Mouse (Mus musculus) MEL (cell line): Measurements from ENCODE around the gene Wwc1. TPM values are rescaled to one million over a fixed set of nuclear protein-coding genes. Genes with fewer than 3 reads are reported as not detected.

Experiments
- DNase-seq: peaks from one replicate; pipeline ENCODE4 v3.0.0; 2011; ENCODE audit warnings: low read depth, low spot score
- H3K27ac ChIP-seq: 2 replicates; pipeline ENCODE4 v1.5.1; 2012; ENCODE audit warnings: low read depth, mild to moderate bottlenecking, control low read depth, low read length, moderate library complexity; ENCODE audit not compliant: control insufficient read depth
- H3K27me3 ChIP-seq, 2 experiments: fragments of 150-350 bp in 1 of 2; sonication (generic) in 1 of 2; 2 replicates each; pipeline ENCODE4 v1.6.1; 2012; ENCODE audit warnings: low read length in 2 of 2, mild to moderate bottlenecking in 2 of 2, improper control_type of control experiment in 1 of 2, moderate library complexity in 1 of 2; ENCODE audit not compliant: insufficient read depth in 2 of 2, control insufficient read depth in 1 of 2
- H3K36me3 ChIP-seq, 2 experiments: 2 replicates each; pipeline ENCODE4 v1.6.1; 2012 to 2014; ENCODE audit warnings: low read length in 2 of 2, improper control_type of control experiment in 1 of 2, inconsistent platforms in 1 of 2, mild to moderate bottlenecking in 1 of 2; ENCODE audit not compliant: insufficient read depth in 2 of 2, control insufficient read depth in 1 of 2
- H3K4me1 ChIP-seq, 2 experiments: fragments of 150-350 bp in 1 of 2; sonication (generic) in 1 of 2; 2 replicates each; pipeline ENCODE4 v1.6.1; 2012; ENCODE audit warnings: low read length in 2 of 2, improper control_type of control experiment in 1 of 2, mild to moderate bottlenecking in 1 of 2; ENCODE audit not compliant: insufficient read depth in 2 of 2, control insufficient read depth in 1 of 2
- H3K4me3 ChIP-seq, 2 experiments: fragments of 150-350 bp in 1 of 2; sonication (generic) in 1 of 2; 2 replicates each; pipeline ENCODE4 v1.5.1; 2012; ENCODE audit warnings: low read depth in 2 of 2, low read length in 2 of 2, mild to moderate bottlenecking in 2 of 2, moderate library complexity in 2 of 2, control low read depth in 1 of 2, improper control_type of control experiment in 1 of 2; ENCODE audit not compliant: control insufficient read depth in 1 of 2, insufficient read depth in 1 of 2
- H3K79me2 ChIP-seq: 2 replicates; pipeline ENCODE4 v1.6.1; 2012; ENCODE audit warnings: mild to moderate bottlenecking, low read length, moderate library complexity; ENCODE audit not compliant: control insufficient read depth, poor library complexity, insufficient read depth
- H3K9ac ChIP-seq: 2 replicates; pipeline ENCODE4 v1.6.1; 2012; ENCODE audit warnings: low read depth, mild to moderate bottlenecking, control low read depth, low read length, moderate library complexity; ENCODE audit not compliant: control insufficient read depth, poor library complexity, severe bottlenecking
- H3K9me3 ChIP-seq: fragments of 150-350 bp; sonication (generic); replicated peaks from 2 replicates; pipeline ENCODE4 v1.6.1; 2012; ENCODE audit warnings: mild to moderate bottlenecking, low read length, improper control_type of control experiment, moderate library complexity; ENCODE audit not compliant: insufficient read depth
- CHD2 ChIP-seq: IDR thresholded peaks from 2 replicates; pipeline ENCODE4 v1.6.1; 2011; ENCODE audit warnings: low read length, improper control_type of control experiment
- CTCF ChIP-seq, 3 experiments: IDR thresholded peaks in 2 of 3; conservative IDR thresholded peaks in 1 of 3; 2 replicates each; pipeline ENCODE4 v1.5.1; 2011 to 2012; ENCODE audit warnings: low read length in 3 of 3, low read depth in 2 of 3, mild to moderate bottlenecking in 2 of 3, improper control_type of control experiment in 1 of 3, inconsistent platforms in 1 of 3, mixed read lengths in 1 of 3, moderate library complexity in 1 of 3; ENCODE audit not compliant: control insufficient read depth in 1 of 3, insufficient read depth in 1 of 3, poor library complexity in 1 of 3, severe bottlenecking in 1 of 3
- E2F4 ChIP-seq: IDR thresholded peaks from 2 replicates; pipeline ENCODE4 v1.6.1; 2011; ENCODE audit warnings: low read depth, low read length, improper control_type of control experiment, borderline replicate concordance
- EP300 ChIP-seq, 2 experiments: IDR thresholded peaks; 2 replicates each; pipeline ENCODE4 v1.6.1; 2011; ENCODE audit warnings: improper control_type of control experiment in 2 of 2, low read length in 2 of 2, low read depth in 1 of 2, mild to moderate bottlenecking in 1 of 2
- GABPA ChIP-seq: IDR thresholded peaks from 2 replicates; pipeline ENCODE4 v1.6.1; 2012; ENCODE audit warnings: low read depth, mild to moderate bottlenecking, inconsistent platforms, low read length, improper control_type of control experiment, moderate library complexity
- GATA1 ChIP-seq: IDR thresholded peaks from 2 replicates; pipeline ENCODE4 v1.6.1; 2011; ENCODE audit warnings: low read depth, low read length, improper control_type of control experiment
- JUND ChIP-seq: IDR thresholded peaks from 2 replicates; pipeline ENCODE4 v1.6.1; 2011; ENCODE audit warnings: low read depth, mild to moderate bottlenecking, improper control_type of control experiment, low read length
- KAT2A ChIP-seq: conservative IDR thresholded peaks from 2 replicates; pipeline ENCODE4 v1.6.1; 2012; ENCODE audit warnings: low read depth, low read length, improper control_type of control experiment, inconsistent platforms
- MAFK ChIP-seq: IDR thresholded peaks from 2 replicates; pipeline ENCODE4 v1.6.1; 2011; ENCODE audit warnings: low read depth, mild to moderate bottlenecking, low read length, improper control_type of control experiment, borderline replicate concordance
- MAX ChIP-seq: IDR thresholded peaks from 2 replicates; pipeline ENCODE4 v1.6.1; 2011; ENCODE audit warnings: low read length, improper control_type of control experiment
- MAZ ChIP-seq: IDR thresholded peaks from 2 replicates; pipeline ENCODE4 v1.6.1; 2012; ENCODE audit warnings: low read depth, mild to moderate bottlenecking, inconsistent platforms, low read length, improper control_type of control experiment
- MEF2A ChIP-seq: IDR thresholded peaks from 2 replicates; pipeline ENCODE4 v1.6.1; 2014; ENCODE audit warnings: low read depth, mild to moderate bottlenecking, inconsistent platforms, low read length, improper control_type of control experiment; ENCODE audit not compliant: poor library complexity, insufficient replicate concordance, severe bottlenecking; ENCODE audit errors: extremely low read depth
- NELFE ChIP-seq: IDR thresholded peaks from 2 replicates; pipeline ENCODE4 v1.6.1; 2011; ENCODE audit warnings: low read depth, low read length, improper control_type of control experiment
- POLR2AphosphoS5 ChIP-seq: IDR thresholded peaks from 2 replicates; pipeline ENCODE4 v1.6.1; 2012; ENCODE audit warnings: low read depth, borderline replicate concordance, mild to moderate bottlenecking, inconsistent platforms, low read length, moderate library complexity, mixed read lengths
- RAD21 ChIP-seq: IDR thresholded peaks from 2 replicates; pipeline ENCODE4 v1.6.1; 2011; ENCODE audit warnings: mild to moderate bottlenecking, low read depth, low read length, improper control_type of control experiment
- RCOR1 ChIP-seq: IDR thresholded peaks from 2 replicates; pipeline ENCODE4 v1.6.1; 2012; ENCODE audit warnings: low read depth, mild to moderate bottlenecking, inconsistent platforms, low read length, improper control_type of control experiment
- TBP ChIP-seq: IDR thresholded peaks from 2 replicates; pipeline ENCODE4 v1.8.0; 2011; ENCODE audit warnings: low read depth, low read length, improper control_type of control experiment
- TCF12 ChIP-seq: IDR thresholded peaks from 2 replicates; pipeline ENCODE4 v1.6.1; 2014; ENCODE audit warnings: low read depth, mild to moderate bottlenecking, inconsistent platforms, low read length, improper control_type of control experiment, moderate library complexity
- UBTF ChIP-seq: IDR thresholded peaks from 2 replicates; pipeline ENCODE4 v1.6.1; 2012; ENCODE audit warnings: low read depth, mild to moderate bottlenecking, inconsistent platforms, low read length, improper control_type of control experiment, moderate library complexity, borderline replicate concordance; ENCODE audit not compliant: insufficient read depth
- USF1 ChIP-seq: IDR thresholded peaks from 2 replicates; pipeline ENCODE4 v1.6.1; 2014; ENCODE audit warnings: low read depth, mild to moderate bottlenecking, inconsistent platforms, low read length, improper control_type of control experiment, moderate library complexity
- polyA plus RNA-seq, 2 experiments: library from polyadenylated mRNA; stranded (reverse) in 1 of 2; unstranded in 1 of 2; fragments of >175 nt in 1 of 2; fragments of >200 nt in 1 of 2; gene quantifications; 2 replicates each; pipeline versions ENCODE4 v1.2.1 to v1.2.4; 2012; ENCODE audit warnings: low replicate concordance in 2 of 2, low read depth in 1 of 2; ENCODE audit not compliant: insufficient read length in 2 of 2, insufficient read depth in 1 of 2, missing spikeins in 1 of 2
- total RNA-seq: library from RNA; depleted of rRNA; stranded (reverse); fragments of 300-350 nt; gene quantifications from 2 replicates; pipeline ENCODE4 v1.2.3, GENCODE M21; 2012

The Wwc1 gene
- total and polyA plus RNA-seq, 3 experiments, result 0.39 to 0.46 TPM; not detected in 1

DNA sequence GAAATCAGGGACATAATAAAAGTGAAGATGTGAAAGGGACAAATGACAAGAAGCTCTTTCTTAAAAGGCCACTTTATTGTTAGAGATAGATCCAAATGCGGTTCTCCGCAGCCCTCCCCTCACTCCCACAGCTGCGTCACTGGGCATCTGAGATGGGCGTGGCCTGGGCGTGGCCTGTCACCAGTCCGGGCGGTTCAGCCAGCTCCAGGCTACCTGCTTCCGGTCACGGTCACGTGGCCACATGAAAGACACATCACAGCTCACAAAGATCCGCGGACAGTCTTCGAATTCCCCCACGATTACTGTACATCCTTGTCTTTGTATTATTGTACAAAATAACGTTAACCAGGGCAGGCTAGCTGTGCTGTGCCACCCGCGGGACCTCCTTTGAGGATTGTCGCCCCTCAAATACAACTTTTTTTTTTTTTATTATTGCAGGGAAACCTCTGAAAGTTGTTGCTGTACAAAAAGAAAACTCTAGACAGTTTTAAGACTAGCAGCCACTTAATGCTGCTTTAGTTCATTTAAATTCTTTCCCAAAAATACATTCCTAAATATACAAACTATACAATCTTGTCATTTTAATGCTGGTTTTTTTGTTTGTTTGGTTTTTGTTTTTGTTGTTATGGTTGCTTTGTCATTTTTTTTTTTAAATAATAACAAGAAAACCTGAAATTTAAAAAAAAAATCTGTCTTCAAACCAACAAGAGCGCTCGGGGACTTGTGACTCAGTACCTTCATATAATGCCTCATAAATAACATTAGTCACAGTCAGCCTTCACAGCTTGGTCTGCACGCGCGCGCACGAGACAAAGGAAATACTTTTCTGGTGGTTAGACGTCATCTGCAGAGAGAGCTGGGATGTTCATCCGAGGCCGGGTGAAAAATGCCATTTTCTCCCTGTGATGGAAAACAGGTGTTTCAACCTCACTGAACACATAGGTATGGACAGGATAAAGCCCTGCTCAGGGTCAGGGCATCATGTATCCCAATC lies 141.7 kb downstream of the Wwc1 start (continued):
- TF ChIP-seq MAZ, result peak; percentile 57; the same call in 1 of the 2 replicates
- TF ChIP-seq E2F4, result no peak
- no peak for TF ChIP-seq CHD2
- peak; percentile 77 for TF ChIP-seq NELFE
- peak; percentile 99 for TF ChIP-seq MAX

- Histone ChIP-seq H3K4me3 (peak overlapping the region; percentile 44 to 84), H3K36me3 (peaks cover 7 to 16% of the 10 kb centered on the region in 2 experiments), H3K27ac (peak overlapping the region; percentile 26), H3K4me1 (peaks cover 12 to 17% of the 10 kb centered on the region in 2 experiments), H3K9me3 (no peaks in the 10 kb centered on the region), H3K9ac (peak overlapping the region; percentile 61), H3K27me3 (no peaks in the 10 kb centered on the region), H3K79me2 (peaks cover 18% of the 10 kb centered on the region)
- DNase-seq, result peak; percentile 62
- TF ChIP-seq RCOR1, result peak; percentile 50; the same call in 1 of the 2 replicates
- peak; percentile 24 to 52 (median 50); a peak in 5 of 6 replicates for TF ChIP-seq CTCF (IDR thresholded peaks at IDR 0.05 in 2 of 3, conservative IDR thresholded peaks at IDR 0.05 in 1 of 3; ENCODE audit: control insufficient read depth in 1 of 3, insufficient read depth in 1 of 3, low read depth in 2 of 3, low read length in 3 of 3, poor library complexity in 1 of 3, severe bottlenecking in 1 of 3)
- peak; percentile 78; the same call in 1 of the 2 replicates for TF ChIP-seq MEF2A
- TF ChIP-seq RAD21, result peak; percentile 21; the same call in 1 of the 2 replicates
- TF ChIP-seq UBTF, result no peak
- TF ChIP-seq GATA1, result peak; percentile 60; the same call in 1 of the 2 replicates
Measured at GRCm38 (mm10) chr11:35837156-35838126, 142.9 kb downstream of the Wwc1 start.

GRCm38 (mm10) chr11:35834022-35834760 lies 146.1 kb downstream of the Wwc1 start, which contains the start of gene Rars:
Gene Rars (minus strand): TSS chr11:35834506.
- H3K4me3 ChIP-seq, result peak within 1 kb of the TSS; percentile 80 to 99
- peak within 1 kb of the TSS; percentile 4 for H3K27ac ChIP-seq
- DNase-seq, result peak; percentile 99
- H3K9me3 ChIP-seq, result no peaks in the 10 kb centered on the region
- H3K9ac ChIP-seq, result peak within 1 kb of the TSS; percentile 86
- H3K79me2 ChIP-seq, result peaks cover 41% of the 10 kb centered on the region
- peaks cover 25 to 33% of the 10 kb centered on the region in 2 experiments for H3K36me3 ChIP-seq
- peaks cover 14 to 20% of the 10 kb centered on the region in 2 experiments for H3K4me1 ChIP-seq
- H3K27me3 ChIP-seq, result no peaks in the 10 kb centered on the region
- TF ChIP-seq USF1, result peak; percentile 50; the same call in 1 of the 2 replicates
- TF ChIP-seq EP300 (IDR thresholded peaks at IDR 0.05; ENCODE audit: low read depth in 1 of 2, low read length in 2 of 2), result peak in 1 of 2 experiments; percentile 46; a peak in 1 of 4 replicates
- TF ChIP-seq GABPA, result peak; percentile 64; the same call in 1 of the 2 replicates
- TF ChIP-seq NELFE, result peak; percentile 97
- TF ChIP-seq MEF2A, result no peak
- no peak for TF ChIP-seq POLR2AphosphoS5
- TF ChIP-seq MAZ, result 0 out of 2 replicates have a peak, but pooled peaks have one; percentile 54
- TF ChIP-seq TCF12, result peak; percentile 71
- TF ChIP-seq CHD2, result no peak
- 0 out of 2 replicates have a peak, but pooled peaks have one; percentile 23 for TF ChIP-seq E2F4
- peak; percentile 83 for TF ChIP-seq TBP
- TF ChIP-seq JUND, result no peak
- TF ChIP-seq UBTF, result no peak
- no peak for TF ChIP-seq MAFK
- peak; percentile 70 for TF ChIP-seq KAT2A
